ENCODE assay signal across 20 mouse cellular contexts in the genomic region with DNA sequence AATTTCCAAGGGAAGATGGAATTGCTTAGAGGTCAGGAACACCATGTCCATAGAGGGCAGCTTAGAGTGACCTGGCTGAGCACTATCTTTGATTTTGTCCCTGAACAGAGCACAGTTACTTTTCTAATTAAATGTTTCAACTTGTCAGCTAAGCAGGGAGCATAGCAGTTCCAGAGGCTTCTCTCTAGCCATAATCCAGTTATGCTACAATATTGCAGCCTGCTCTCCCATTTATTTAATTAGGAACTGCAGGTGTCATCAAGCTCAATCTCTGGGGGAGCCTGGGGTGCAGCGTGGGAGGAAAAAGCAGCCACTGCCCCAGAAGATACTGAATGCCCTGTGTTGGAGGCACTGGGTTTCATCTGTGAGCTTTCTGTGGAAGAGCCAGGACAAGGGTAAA.
"Had no signal": no experiment of that assay in that cellular context is flagged by ENCODE, and none has a peak within 500 bp of the region (broad histone marks: within the 10 kb centered on the region; RNA-seq: fewer than 3 reads in every experiment).

No protein-coding gene starts in this region.

- H3K27ac ChIP-seq: kidney, postnatal 0 days; layer of hippocampus, adult 2 months; limb, embryonic 10.5 days; limb, embryonic 13.5 days; liver, embryonic 12.5 days; liver, embryonic 15.5 days; lung, embryonic 15.5 days; midbrain, embryonic 10.5 days; midbrain, embryonic 13.5 days had no signal

- H3K36me3 ChIP-seq: limb, embryonic 10.5 days; limb, embryonic 13.5 days; liver, embryonic 12.5 days; liver, embryonic 15.5 days; lung, embryonic 15.5 days; midbrain, embryonic 10.5 days; midbrain, embryonic 13.5 days had no signal

- H3K27me3 ChIP-seq: limb, embryonic 13.5 days; liver, embryonic 12.5 days; liver, embryonic 15.5 days; lung, embryonic 15.5 days; midbrain, embryonic 13.5 days had no signal

- ATAC-seq: liver, embryonic 12.5 days; midbrain, embryonic 13.5 days; midbrain, embryonic 16.5 days had no signal

- H3K4me3 ChIP-seq: layer of hippocampus, adult 2 months; limb, embryonic 10.5 days; limb, embryonic 13.5 days; liver, embryonic 12.5 days; liver, embryonic 15.5 days; lung, embryonic 15.5 days; megakaryocyte, embryonic 14.5 days; midbrain, embryonic 10.5 days; midbrain, embryonic 13.5 days; myocyte had no signal

- DNase-seq: kidney, postnatal 25 days; layer of hippocampus, adult 9-11 months; liver; lung, adult 18-20 months; lung, postnatal 10 days; lung, postnatal 36 days; thymus, adult 18-20 months; thymus, postnatal 36 days had no signal

- H3K9me3 ChIP-seq: limb, embryonic 10.5 days; limb, embryonic 13.5 days; liver, embryonic 12.5 days; liver, embryonic 15.5 days; lung, embryonic 15.5 days had no signal

- H3K4me2 ChIP-seq: limb, embryonic 13.5 days; liver, embryonic 12.5 days; liver, embryonic 15.5 days; lung, embryonic 15.5 days; midbrain, embryonic 13.5 days had no signal

- H3K9ac ChIP-seq: limb, embryonic 13.5 days; liver, embryonic 12.5 days; liver, embryonic 15.5 days; lung, embryonic 15.5 days; midbrain, embryonic 13.5 days had no signal

- H3K4me1 ChIP-seq: limb, embryonic 10.5 days; limb, embryonic 13.5 days; liver, embryonic 12.5 days; liver, embryonic 15.5 days; lung, embryonic 15.5 days; midbrain, embryonic 10.5 days; midbrain, embryonic 13.5 days had no signal
